Mouse (Mus musculus): Measurements from ENCODE around the gene Col6a2.

Col6a2 gene

DNA sequence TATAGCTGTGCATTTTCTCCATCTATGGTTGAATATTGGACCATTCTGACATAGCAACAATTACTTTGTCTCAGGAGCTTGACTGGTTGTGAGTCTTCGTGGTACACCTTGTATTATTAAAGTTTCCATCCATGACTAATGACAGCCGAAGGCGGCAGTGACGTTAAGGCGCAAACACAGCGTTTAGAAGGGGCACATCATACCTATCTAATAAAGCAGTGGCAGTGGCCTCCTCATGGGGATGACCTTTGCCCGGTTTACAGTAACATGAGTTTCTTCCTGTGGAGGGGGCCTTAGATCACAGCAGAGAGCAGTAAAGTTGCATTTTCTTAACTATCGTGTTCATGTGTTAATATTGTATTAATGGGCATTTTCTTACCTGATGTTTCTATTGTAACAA, 75.2 kb downstream of the Col6a2 start:
- no peak for DNase-seq (ENCODE audit: low spot score)

DNA sequence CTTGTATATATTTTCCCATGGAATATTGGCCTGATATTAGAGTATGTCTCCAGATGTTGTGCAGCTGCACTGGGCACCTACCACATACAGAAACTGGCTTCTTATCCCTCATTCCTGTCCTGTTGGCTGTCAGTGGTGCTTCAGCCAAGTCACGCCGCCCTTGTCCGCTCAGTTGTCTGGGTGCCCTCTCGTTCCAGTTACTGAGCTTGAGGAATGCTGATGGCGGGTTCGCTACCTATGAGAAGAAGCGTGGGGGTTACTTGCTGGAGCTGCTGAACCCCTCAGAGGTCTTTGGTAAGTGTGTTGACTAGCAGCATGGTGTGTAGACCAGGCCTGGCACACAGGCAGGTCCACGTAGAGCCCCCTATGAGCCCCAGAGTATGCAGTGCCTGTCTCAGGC, 76.9 kb downstream of the Col6a2 start:
- DNase-seq (ENCODE audit: low spot score) = no peak

Measured in layer of hippocampus, adult 9-10 months (tissue).